Mouse (Mus musculus) skeletal muscle tissue, adult 2 months (tissue): ENCODE measurements around the gene Tcf3.

Source experiments
- DNase-seq: peaks from one replicate; pipeline ENCODE4 v3.0.0-alpha.2; 2012; ENCODE audit warnings: low read depth, low spot score

Tcf3 gene

GRCm38 (mm10) chr10:80385811-80386734, 47.4 kb downstream of the Tcf3 start:
- no peak for DNase-seq

- DNase-seq, result no peak
These were observed 48.1 kb downstream of the Tcf3 start for GRCm38 (mm10) chr10:80385310-80385709.

GRCm38 (mm10) chr10:80384709-80385108, 48.7 kb downstream of the Tcf3 start:
- no peak for DNase-seq

GRCm38 (mm10) chr10:80384115-80384639, 49.3 kb downstream of the Tcf3 start:
- DNase-seq, result no peak

DNA sequence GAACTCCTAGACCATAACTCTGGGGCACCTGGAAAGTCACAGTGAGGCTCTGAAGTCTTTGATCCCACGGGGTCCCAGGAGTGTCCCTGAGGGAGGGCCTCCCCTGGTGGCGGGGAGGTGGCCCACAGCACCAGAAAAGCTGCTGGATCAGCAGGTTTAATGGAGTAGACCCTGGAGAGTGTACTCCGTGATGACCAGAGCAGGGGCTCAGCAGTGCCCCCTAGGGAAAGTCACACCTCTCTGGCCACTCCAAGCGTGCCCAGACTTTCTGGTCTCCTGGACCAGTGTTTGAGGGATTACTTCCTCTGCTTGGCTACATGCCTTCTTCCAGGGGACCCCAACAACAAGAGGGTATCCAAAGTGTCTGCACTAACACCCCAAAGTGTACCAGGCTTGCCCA, 50.0 kb downstream of the Tcf3 start:
- no peak for DNase-seq

DNA sequence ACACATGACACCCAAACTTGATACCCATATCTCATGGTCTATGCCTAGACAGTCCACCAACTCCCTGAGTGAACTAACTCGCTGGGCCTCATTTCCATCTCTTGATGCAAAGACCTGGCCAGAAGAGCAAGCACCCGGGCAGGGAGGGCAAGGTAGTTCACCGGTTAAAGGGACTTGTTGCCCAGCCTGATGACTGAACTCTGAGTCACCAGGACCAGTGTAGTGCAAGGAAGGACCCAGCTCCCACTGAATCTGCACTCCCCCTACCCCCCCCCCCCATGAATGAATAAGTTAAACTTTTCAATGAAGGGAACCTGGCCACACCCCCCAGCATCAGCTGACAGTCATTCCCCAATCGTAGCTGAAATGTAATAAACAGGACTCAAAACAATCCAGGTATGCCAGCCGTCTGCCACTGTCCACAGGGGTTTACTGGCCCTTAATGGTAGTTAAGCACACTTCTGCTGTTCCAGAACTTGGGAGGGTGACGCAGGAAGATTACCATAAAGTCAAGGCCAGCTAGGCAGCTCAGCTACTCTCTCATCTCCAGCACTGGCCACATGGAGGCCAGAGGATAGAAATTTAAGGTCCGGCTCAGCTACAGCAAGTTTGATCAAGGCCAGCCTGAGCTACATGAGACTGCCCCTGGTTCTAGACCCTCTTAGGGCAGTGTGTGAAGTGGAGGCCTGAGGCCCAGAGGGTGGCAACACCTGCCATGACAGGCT, 50.6 kb downstream of the Tcf3 start:
- no peak for DNase-seq

GRCm38 (mm10) chr10:80377716-80378115, 55.7 kb downstream of the Tcf3 start:
- DNase-seq, result no peak

DNA sequence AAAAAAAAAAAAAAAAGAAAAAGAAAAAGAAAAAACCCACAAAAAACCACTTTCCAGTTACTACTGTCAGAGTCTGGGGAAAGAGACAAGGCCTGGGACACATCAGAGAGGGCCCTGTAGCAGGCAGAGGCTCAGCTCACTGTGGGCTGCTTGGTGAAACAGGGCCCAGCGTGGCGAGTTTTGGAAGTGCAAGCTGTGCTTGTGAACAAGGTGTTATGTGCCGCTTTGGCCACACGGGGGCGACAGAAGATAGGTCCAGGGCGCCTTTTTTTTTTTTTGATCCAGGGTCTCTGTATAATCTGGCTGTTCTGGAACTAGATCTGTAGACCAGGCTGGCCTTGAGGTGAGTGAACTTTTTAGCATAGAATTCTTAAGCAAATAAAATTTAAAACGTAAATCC, 57.3 kb downstream of the Tcf3 start:
- peak; percentile 85 for DNase-seq

GRCm38 (mm10) chr10:80374063-80374462, 59.4 kb downstream of the Tcf3 start:
- DNase-seq, result no peak

DNA sequence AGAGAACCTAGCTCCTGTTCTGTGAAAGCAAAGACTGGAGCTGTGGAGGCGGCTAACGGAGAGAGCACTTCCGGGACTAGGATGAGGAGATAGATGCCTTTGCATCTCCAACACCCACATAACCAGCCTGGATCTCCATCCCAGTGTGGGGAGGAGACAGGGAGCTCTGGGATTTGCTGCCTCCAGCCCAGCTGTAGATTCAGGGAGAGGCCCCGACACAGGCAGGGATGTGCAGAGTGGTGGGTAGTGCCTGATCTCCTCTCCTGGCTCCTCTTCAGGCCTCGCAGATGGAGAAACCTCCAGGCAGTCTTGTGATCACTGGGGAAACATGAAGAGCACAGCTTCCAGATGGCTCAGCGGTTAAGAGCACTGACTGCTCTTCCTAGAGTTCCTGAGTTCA, 60.7 kb downstream of the Tcf3 start:
- no peak for DNase-seq

DNA sequence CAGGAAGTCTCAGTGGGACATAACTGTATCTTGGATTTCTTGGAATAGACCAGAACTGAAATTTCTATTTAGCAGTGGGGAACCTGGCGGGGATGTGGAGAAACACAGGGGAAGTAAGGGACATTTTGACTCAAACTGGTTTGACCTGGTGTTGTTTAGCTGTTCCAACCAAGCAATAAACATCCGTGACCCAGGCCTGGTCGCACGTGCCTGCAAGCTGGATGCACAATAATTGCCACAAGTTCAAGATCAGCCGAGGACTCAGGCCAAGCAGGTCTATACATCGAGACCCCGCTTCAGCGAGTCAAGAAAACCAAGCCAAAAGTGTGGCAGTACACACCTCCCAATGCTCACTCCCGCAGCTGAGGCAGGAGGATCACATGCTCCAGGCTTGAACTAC, 61.5 kb downstream of the Tcf3 start:
- no peak for DNase-seq

DNA sequence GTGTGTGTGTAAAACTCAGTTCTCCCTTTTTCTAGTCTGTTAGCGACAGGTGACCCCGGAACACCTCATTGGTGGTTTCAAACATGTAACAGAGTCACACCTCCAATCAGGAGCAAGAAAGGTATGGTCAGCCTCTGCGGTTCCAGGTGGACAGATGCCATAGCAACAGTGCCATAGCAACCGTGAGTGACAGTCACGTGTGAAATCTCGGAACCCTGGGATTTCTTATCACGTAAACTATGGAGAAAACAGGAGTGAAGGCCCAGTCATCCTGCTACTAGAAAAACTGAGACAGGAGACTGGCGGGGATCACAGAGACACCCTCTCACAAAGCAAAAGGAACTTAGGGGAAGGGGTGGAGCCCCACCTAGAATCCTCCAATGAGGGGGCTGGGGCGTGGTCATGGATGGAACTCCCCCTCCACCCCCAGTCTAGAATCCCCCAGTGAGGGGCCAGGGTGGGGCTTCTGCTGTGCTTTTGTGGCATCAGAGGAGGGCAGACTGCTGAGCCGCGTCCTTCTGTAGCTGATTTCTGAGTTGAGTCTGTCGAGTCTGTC, 62.0 kb downstream of the Tcf3 start:
- no peak for DNase-seq

DNA sequence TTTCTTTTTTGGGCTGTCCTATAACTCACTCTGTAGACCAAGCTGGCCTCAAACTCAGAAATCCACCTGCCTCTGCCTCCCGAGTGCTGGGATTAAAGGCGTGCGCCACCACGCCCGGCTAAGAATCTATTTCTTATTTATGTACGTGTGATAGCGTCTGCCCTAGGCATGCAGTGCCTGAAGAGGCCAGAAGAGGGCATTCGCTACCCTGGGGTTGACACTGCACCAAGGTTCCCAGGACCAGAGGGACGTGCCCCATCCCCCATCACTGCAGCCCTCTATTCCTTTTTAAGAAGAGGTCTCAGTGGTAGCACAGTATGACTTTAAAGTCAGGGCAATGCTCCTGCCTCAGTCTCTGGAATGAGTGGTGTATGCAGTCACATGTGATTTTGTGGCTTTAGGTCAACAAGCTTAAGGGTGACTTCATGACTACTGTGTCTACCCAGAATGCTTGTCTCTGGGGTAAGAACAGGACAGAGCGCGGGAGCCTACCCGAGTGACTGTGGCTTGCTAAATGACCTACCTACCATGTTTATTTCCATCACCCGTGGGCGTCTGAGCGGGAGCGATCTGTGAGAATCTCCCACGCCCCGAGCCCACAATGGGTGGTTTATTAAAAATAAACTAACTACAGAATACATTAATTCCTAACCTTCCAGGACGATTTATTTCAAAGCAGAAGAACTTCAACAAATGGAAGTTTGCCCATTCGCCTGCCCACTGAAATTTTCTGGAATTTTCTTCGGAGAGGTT, 63.3 kb downstream of the Tcf3 start:
- no peak for DNase-seq

DNA sequence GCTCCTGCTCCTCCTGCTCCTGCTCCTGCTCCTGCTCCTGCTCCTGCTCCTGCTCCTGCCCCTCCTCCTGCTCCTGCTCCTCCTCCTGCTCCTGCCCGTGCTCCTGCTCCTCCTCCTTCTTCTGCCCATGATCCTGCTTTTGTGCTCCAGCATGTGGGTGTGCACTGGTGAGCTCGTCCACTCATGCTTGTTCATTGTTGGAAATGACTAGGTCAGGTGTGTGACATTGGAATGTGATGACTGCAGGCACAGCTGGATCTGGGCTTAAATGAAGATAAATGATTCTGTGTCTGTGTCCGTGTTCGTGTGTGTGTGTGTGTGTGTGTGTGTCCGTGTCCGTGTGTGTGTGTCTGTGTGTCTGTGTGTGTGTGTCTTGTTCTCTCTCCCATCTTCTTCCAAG, 65.1 kb downstream of the Tcf3 start:
- DNase-seq, result no peak

- no peak for DNase-seq
These were observed 65.5 kb downstream of the Tcf3 start for GRCm38 (mm10) chr10:80367954-80368353.

GRCm38 (mm10) chr10:80365736-80366135, 67.7 kb downstream of the Tcf3 start:
- no peak for DNase-seq

- no peak for DNase-seq
These were observed 69.7 kb downstream of the Tcf3 start for GRCm38 (mm10) chr10:80363734-80364133.
